8 mouse cellular contexts compared by ENCODE assay signal in the genomic region with DNA sequence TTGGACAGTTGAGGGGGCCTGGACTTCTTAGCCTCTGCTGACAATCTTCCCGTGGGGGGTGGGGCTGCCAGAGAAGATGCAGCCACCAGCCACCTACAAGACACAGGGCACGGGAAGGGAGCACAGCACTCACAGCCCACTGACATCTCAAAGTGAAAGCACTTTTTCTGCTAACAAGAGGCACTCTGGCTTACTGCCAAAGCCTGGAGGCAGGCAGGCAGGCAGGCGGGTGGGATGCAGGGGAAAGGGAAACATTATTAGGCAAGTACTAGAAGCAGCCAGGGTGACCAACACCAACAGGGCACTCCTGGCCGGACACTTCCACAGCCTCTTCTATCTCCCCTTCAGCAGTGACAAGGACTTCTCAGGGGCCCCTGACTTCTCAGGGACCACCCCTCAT. TPM values are rescaled to one million over a fixed set of nuclear protein-coding genes. Genes with fewer than 3 reads are reported as not detected.
DNase-seq lines count a peak whose midpoint lies in the region; ATAC-seq and TF ChIP-seq lines count a peak whose summit lies in the region.

No protein-coding gene starts in this region.

- CTCF ChIA-PET in Patski (lab: Charles Lee) = no interaction called here

- TF ChIP-seq RAD21 in CH12.LX (IDR thresholded peaks at IDR 0.05; ENCODE audit: low read depth, low read length) = no peak

- H3K36me3 ChIP-seq in CH12.LX (replicated peaks in 1 of 2; ENCODE audit: control insufficient read depth in 1 of 2, insufficient read depth in 1 of 2, low read length in 1 of 2) = no peaks in the 10 kb centered on the region
- H3K36me3 ChIP-seq in forebrain, embryonic 12.5 days (replicated peaks) = peaks cover 11% of the 10 kb centered on the region; the same call in 1 of the 2 replicates

- no peak for TF ChIP-seq POLR2A in CH12.LX (IDR thresholded peaks at IDR 0.05; ENCODE audit: low read depth, low read length)

- no peak overlapping the region for H3K9ac ChIP-seq in CH12.LX (ENCODE audit: insufficient read depth, low read depth)
- no peak overlapping the region for H3K9ac ChIP-seq in forebrain, embryonic 12.5 days

- in situ Hi-C loops in CH12.LX (cut with MboI; ENCODE audit: low pct_ligation_motif_present, low pct_unique_long_range_greater_than_20kb, low sequenced_read_pairs) = no loop called here
- in situ Hi-C loops in Patski (cut with MboI; ENCODE audit: low pct_unique_long_range_greater_than_20kb) = no loop called here

- TF ChIP-seq CTCF in CH12.LX (conservative IDR thresholded peaks at IDR 0.05 in 1 of 2, IDR thresholded peaks at IDR 0.05 in 1 of 2; ENCODE audit: low read depth in 2 of 2, low read length in 2 of 2) (no peak), Patski (IDR thresholded peaks at IDR 0.05) (no peak)

- no peaks in the 10 kb centered on the region for H3K27me3 ChIP-seq in CH12.LX (replicated peaks)
- H3K27me3 ChIP-seq in Patski = no peaks in the 10 kb centered on the region
- H3K27me3 ChIP-seq in forebrain, embryonic 12.5 days = no peaks in the 10 kb centered on the region

- peaks cover 6% of the 10 kb centered on the region for H3K9me3 ChIP-seq in CH12.LX (replicated peaks; ENCODE audit: low read length)
- no peaks in the 10 kb centered on the region for H3K9me3 ChIP-seq in forebrain, embryonic 12.5 days

- POLR2A ChIA-PET in Patski (lab: Charles Lee) = no interaction called here

- DNase-seq in CH12.LX (ENCODE audit: extremely low read depth) = peak; percentile 25
- DNase-seq in Patski (ENCODE audit: low read depth, low spot score) = no peak
- DNase-seq in heart, postnatal 4 days = peak; percentile 63
- peak; percentile 84 for DNase-seq in layer of hippocampus, adult 9-11 months
- DNase-seq in lung, postnatal 25 days (ENCODE audit: low spot score) = peak; percentile 50
- peak; percentile 68 for DNase-seq in right cerebral cortex, postnatal 4 days
- DNase-seq in B cell, adult 2 months = no peak

- H3K4me2 ChIP-seq in CH12.LX (ENCODE audit: insufficient read depth, low read depth, poor library complexity, severe bottlenecking) = peak overlapping the region; percentile 21; the same call in 1 of the 2 replicates
- H3K4me2 ChIP-seq in forebrain, embryonic 12.5 days = peak overlapping the region; percentile 41

- H3K4me1 ChIP-seq in CH12.LX (ENCODE audit: control insufficient read depth in 1 of 2, insufficient read depth in 2 of 2) = peaks cover 9 to 34% of the 10 kb centered on the region in 2 experiments; a peak in 2 of 4 replicates
- H3K4me1 ChIP-seq in forebrain, embryonic 12.5 days = peaks cover 23% of the 10 kb centered on the region

- 18% methylated on average over 4 of the region's 4 CpGs for WGBS in forebrain, embryonic 12.5 days

- dilution Hi-C loops in CH12.LX (cut with MboI; ENCODE audit: extremely low pct_ligation_motif_present, extremely low pct_unique_long_range_greater_than_20kb, low sequenced_read_pairs) = no loop called here

- ATAC-seq in Patski = peak; percentile 42
- ATAC-seq in forebrain, embryonic 12.5 days (ENCODE audit: low FRiP score) = peak; percentile 49; the same call in 1 of the 2 replicates

- no peak overlapping the region for H3K4me3 ChIP-seq in CH12.LX (replicated peaks in 1 of 3; ENCODE audit: low read depth in 2 of 3, low read length in 2 of 3, poor library complexity in 1 of 3)
- peak overlapping the region; percentile 2; the same call in 1 of the 2 replicates for H3K4me3 ChIP-seq in forebrain, embryonic 12.5 days (replicated peaks)

- H3K79me2 ChIP-seq in CH12.LX (replicated peaks; ENCODE audit: control insufficient read depth, extremely low read depth, insufficient read depth, poor library complexity, severe bottlenecking) = no peaks in the 10 kb centered on the region

- no peak overlapping the region for H3K27ac ChIP-seq in CH12.LX (ENCODE audit: insufficient read depth, low read depth)
- H3K27ac ChIP-seq in forebrain, embryonic 12.5 days = peak overlapping the region; percentile 76

- no peak for TF ChIP-seq EP300 in CH12.LX (IDR thresholded peaks at IDR 0.05; ENCODE audit: low read length)

TF ChIP-seq in CH12.LX, 34 proteins besides CTCF, POLR2A, EP300 and RAD21:
- TF ChIP-seq MAX (IDR thresholded peaks at IDR 0.05; ENCODE audit: low read length) (no peak), ZNF384 (IDR thresholded peaks at IDR 0.05; ENCODE audit: low read depth, low read length) (no peak), BHLHE40 (IDR thresholded peaks at IDR 0.05; ENCODE audit: low read depth, low read length) (0 out of 2 replicates have a peak, but pooled peaks have one; percentile 12), ETS1 (conservative IDR thresholded peaks at IDR 0.05; ENCODE audit: low read depth, low read length) (no peak), ELF1 (IDR thresholded peaks at IDR 0.05; ENCODE audit: low read depth, low read length) (no peak), UBTF (IDR thresholded peaks at IDR 0.05; ENCODE audit: low read depth, low read length) (no peak), IRF4 (IDR thresholded peaks at IDR 0.05; ENCODE audit: low read depth, low read length) (0 out of 2 replicates have a peak, but pooled peaks have one; percentile 9), ZMIZ1 (IDR thresholded peaks at IDR 0.05; ENCODE audit: low read depth, low read length) (no peak), HCFC1 (IDR thresholded peaks at IDR 0.05; ENCODE audit: low read depth, low read length) (no peak)

RNA-seq across cellular contexts. Expression of gene Rnf180, which starts 2.8 kb away (rescaled TPM):
- total RNA-seq in CH12.LX (2012; rRNA removed) (0.13 TPM in 2 replicates), CH12.LX (2014; rRNA removed) (0.31 TPM in 1 of 2 replicates, not detected in the other)
- polyA plus RNA-seq in CH12.LX (2012; ENCODE audit: insufficient read length, low read depth) (0.19 and 0.66 TPM in 2 replicates), Patski (2021) (1.3 TPM)
- 17.9 and 19.0 TPM in 2 replicates for polyA plus RNA-seq in forebrain, embryonic 12.5 days (2016; fragmentation: Nextera tagmentation; extraction: Ambion mirVana)
- total RNA-seq in heart, postnatal 4 days (2021) = 1 to 10 TPM; 2.0 to 2.3 TPM

Comparison
In these comparisons a context has a peak if more than half of its experiments do, and no peak if none do; other contexts are left out.
1. DNase-seq: peak in CH12.LX (single experiment), heart, postnatal 4 days (single experiment), layer of hippocampus, adult 9-11 months (single experiment), lung, postnatal 25 days (single experiment) and right cerebral cortex, postnatal 4 days (single experiment); none in Patski (single experiment) and B cell, adult 2 months (0 of 2).